Mouse (Mus musculus): ENCODE measurements around the gene Comp.

Comp gene

DNA sequence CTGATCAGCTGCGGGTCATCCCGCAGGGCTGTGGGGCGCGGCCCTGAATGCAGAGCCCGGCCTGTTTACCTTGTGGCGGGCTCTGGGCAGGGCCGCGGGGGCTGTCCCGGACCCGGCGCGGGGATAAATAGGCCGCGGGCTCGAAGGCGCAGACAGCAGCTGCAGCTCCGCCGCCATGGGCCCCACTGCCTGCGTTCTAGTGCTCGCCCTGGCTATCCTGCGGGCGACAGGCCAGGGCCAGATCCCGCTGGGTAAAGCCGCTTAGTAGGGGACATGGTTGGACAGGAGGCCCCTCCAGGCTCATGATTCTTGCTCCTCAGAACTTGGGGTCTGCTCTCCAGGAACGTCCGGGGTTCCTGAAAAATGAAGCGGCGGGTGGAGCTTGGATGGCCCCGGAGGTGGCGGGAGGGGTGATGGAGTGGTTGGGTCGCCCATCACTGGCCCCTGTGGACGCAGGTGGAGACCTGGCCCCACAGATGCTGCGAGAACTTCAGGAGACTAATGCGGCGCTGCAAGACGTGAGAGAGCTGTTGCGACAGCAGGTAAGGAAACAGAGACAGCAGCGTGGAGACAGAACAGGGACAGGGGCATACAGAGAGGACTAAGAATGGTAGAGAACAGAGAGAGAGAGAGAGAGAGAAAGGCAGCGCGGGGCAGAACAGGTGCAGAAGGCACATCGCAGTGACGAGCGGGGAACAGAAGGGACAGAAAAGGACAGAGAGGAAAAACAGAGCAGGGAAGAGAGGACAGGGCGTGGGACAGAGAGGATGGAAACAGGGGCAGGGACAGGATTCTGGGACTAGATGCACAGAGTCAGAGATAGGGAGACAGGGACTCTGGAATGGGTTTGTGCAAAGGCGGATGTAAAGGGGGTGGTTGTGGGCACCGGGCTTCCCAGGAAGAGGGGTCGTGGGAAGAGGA is at the start of gene Comp:
Gene Comp (plus strand): TSS at position 162 of the 921 bp plus-strand sequence.
- no peak for DNase-seq (ENCODE audit: low spot score in 2 of 2)

DNA sequence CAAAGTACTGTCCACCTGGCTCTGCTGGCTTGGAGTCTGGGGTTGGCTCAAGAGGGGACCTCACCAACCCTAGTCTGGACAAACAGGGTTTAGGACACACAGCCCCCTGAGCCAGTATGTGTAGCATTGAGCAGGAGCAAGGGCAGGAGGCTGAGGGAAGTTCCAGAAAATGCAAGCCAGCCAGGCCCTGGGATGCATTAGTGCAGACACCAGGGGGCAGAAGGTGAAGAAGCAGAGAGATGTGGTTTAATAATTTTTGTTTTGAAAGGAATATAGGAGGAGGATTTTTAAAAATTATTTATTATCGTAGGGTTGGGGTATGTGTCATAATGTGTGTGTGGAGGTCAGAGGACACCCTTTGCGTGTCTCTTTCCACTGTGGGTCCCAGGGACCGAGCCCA is 49.6 kb upstream of the Comp start:
- no peak for DNase-seq (ENCODE audit: low spot score in 2 of 2)

DNA sequence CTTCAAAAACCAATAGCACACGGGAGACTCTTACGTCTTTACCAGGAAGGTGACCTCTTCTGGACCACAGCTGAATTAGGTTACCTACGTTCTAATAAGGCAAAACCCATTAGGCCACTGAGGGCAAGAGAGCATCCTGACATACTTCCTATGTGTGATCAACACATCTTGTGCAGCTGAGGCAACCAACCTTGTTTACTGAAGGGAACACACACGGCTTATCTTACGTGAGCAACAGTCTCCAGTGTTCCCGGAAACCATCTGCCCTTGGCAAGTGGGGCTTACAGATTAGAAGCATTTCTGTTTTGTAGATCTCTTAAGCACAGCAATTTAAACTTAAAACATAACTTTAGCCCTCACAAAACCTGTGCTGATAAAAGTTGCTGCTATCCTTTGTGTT is 45.8 kb upstream of the Comp start:
- DNase-seq (ENCODE audit: low spot score in 2 of 2): no peak

DNA sequence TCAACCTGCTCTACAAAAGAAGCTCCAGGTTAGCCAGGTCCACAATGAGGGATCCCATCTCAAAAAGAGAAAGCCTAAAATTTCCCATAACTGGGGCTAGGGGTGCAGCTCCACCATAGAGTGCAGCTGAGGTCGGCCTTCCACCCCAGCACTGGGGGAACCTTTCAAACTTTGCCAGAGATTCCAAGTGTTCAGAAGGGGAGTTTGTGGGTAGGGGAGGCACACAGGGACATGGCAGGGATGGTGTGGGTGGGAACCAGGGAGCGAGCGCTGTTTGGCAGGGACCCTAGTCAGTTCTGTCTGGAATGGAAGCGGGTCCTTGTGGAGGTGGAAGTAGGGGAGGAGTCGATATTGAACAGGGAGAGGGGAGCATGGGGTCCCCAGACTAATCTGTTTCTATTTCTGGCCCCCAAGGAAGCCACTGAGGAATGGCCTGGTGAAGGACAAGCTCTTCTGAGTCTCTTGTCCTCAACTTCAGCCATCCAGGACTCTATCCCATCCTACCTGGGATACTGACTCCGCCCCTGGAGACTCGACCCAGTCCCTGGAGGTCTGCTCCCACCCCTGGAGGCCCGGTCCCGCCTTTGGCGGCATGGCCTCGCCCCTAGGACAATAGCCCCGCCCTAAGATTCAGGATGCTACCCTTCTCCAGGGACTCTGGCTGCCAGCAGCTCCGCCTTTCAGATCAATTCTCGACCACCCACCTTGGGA is 44.1 kb upstream of the Comp start, which contains the start of gene Gdf1:
Gene Gdf1 (plus strand): TSS at position 694 of the 711 bp plus-strand sequence.
- DNase-seq (ENCODE audit: low spot score in 2 of 2): no peak

DNA sequence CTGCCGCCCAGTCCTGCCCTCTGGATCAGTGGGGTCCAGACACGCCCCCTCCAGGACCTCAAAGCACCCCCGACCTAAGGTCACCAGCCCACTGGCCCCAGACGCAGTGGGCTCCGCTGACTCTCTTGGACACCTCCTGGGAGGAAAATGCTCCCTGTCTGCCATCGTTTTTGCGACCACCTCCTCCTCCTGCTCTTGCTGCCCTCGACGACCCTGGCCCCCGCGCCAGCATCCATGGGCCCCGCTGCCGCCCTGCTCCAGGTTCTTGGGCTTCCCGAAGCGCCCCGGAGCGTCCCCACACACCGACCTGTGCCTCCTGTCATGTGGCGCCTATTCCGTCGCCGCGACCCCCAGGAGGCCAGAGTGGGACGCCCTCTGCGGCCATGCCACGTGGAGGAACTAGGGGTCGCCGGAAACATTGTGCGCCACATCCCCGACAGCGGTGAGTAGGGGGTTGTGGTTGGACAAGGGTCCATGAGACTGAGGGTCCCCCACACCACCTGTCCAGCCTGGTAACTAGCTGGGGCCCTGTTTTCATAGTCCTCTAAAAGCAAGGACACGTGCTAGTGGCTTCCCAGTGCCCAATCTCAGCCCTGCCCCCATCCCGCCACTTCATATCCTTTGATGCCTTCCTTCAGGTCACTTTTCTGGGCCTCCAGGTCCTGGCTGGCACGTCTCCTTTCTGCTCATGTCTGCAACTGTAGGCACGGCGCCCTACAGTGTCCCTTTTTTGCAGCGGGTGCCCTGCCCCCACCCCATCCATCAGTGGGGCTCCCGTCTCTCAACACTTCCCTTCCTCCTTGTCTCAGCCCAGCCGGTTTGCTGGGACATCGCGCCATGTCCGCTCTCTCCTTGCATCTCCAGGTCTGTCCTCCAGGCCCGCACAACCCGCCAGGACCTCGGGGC is 43.3 kb upstream of the Comp start:
- DNase-seq (ENCODE audit: low spot score in 2 of 2): no peak

DNA sequence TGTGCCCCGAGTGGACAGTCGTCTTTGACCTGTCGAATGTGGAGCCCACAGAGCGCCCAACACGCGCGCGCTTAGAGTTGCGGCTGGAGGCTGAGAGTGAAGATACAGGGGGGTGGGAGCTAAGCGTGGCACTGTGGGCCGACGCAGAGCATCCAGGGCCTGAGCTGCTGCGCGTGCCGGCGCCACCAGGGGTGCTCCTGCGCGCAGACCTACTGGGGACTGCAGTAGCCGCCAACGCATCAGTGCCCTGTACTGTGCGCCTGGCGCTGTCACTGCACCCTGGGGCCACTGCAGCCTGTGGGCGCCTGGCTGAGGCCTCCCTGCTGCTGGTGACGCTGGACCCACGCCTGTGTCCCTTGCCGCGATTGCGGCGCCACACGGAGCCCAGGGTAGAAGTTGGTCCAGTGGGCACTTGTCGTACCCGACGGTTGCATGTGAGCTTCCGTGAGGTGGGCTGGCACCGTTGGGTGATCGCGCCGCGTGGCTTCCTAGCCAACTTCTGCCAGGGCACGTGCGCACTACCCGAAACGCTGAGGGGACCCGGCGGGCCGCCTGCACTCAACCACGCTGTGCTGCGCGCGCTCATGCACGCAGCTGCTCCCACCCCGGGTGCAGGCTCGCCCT is 42.5 kb upstream of the Comp start:
- DNase-seq (ENCODE audit: low spot score in 2 of 2): no peak

DNA sequence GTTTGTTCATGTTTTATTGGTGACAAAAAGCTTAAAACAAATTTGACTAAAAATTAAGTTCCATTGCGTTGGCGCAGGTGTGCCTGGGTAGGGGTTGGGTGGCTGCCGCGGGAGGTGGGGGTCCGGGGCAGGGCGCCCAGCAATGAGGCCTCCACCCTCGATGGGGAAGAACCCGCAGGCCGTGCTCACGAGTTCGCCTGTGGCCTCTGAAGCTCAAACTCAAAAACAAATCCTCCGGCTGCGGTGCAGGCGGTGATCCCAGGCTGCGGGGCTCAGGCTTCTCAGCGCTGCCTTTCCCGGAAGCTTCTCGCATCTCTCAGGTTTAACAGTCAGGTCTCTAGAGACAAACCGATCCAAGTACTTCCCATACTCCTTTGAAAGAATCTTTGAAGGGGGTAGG is 41.8 kb upstream of the Comp start:
- DNase-seq (ENCODE audit: low spot score in 2 of 2): no peak

DNA sequence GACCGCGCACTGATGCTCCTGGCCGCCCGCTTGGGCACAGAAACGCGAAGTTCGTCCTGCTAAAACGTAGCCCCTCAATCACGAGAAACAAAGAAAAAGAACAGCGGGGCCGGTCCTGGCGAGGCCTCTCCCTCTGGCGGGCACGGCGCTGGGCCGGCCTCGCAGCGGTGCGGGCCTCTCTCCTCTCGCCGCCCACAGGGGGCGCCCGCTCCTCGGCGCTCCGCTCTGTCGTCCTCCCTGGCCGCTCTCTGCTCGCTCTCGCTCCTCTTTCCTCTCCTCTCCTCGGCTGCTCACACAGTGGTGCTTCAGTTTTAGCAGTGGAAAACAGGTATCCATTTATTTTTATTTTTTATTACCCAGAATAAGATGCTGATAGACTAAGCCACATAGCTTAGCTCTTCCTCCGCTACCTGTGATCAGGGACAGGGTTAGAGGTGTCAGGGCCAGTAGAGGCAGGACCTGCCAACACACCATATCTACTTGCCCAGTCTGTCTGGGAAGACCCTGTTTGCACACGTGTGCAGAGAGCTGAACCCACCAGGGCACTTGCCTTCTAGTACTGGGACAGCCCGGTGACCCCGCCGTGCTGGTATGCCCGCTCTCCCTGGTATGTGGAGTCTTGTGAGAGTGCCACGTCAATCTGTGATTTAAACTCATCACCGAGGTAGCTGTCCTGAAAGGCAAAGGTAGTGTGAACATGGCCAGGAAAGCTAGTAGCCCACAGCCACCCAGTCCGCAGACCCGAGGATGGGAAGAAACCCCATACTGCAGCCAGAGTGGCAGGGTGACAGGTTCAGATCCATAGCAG is 41.1 kb upstream of the Comp start:
- DNase-seq (ENCODE audit: low spot score in 2 of 2): no peak

DNA sequence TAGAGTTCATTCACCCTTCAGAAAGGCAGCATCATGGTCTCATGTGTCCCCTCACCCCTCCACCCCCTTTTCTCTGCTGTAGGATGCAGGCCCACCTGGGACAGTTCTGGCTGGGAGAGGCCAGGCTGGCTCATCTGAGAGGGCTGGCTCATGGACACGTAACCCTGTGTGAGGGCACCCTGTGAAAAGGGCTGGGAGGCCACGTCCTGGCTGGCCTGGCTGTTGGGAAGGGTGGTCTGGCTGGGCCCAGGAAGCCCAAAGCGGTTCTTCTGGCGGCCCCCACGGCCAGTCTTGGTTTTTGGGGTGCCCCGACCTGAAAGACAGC is 40.5 kb upstream of the Comp start:
- DNase-seq (ENCODE audit: low spot score in 2 of 2): no peak

DNA sequence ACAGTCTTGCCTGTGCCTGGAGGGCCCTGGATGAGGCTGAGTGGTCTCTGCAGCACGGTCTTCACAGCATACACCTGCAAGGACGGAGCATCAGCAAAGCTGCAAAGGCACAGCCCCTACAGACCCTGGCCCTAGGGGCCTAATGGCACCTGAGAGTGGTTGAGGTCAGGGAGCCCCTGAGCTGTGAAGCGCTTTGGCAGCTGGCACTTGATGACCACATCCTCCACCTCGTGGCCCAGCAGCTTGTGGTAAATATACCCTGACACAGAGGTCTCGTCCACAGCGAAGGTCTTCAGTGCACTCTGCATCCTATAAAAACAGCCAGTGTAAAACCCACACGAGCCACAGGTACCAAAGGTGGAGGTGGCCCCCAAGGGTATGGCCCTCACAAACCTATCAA is 34.4 kb upstream of the Comp start:
- no peak for DNase-seq (ENCODE audit: low spot score in 2 of 2)

DNA sequence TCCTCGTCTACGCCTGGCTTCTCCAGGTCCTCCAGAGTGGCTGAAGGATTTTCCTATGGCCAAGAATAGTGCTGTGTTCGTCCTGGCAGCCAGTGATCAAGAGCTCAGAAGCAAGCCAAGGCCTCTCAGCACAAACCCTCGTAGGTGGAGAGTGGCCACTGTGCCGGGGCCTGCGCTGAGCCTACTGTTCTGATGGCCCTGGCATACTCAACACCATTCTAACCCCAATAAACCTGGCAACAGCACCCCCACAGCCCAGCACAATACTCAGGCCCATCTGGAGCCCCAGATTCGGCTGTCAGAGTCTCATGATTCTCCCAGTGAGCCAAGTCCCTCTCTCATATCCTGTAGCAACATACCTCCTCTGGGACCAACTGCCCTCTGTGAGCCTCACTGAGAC is 32.7 kb upstream of the Comp start:
- DNase-seq (ENCODE audit: low spot score in 2 of 2): no peak

DNA sequence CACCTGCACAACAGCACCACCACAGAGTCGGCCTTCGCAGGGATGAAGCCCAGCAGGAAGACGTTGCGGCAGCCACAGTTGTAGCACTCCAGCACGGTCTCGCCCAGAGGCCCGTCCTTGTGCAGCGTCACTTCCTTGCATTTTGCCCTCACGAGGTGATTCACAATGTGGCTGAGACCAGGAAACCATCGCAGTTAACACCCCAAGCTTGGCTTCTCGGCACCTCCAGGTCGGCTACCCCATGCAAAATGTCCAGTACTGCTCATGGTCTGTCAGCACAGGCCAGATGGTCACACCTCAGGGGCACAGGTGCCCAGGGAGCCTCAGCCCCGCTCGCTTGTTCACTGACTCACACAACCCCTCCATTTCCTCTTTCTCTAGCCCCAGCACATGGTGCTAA is 31.4 kb upstream of the Comp start:
- DNase-seq (ENCODE audit: low spot score in 2 of 2): no peak

DNA sequence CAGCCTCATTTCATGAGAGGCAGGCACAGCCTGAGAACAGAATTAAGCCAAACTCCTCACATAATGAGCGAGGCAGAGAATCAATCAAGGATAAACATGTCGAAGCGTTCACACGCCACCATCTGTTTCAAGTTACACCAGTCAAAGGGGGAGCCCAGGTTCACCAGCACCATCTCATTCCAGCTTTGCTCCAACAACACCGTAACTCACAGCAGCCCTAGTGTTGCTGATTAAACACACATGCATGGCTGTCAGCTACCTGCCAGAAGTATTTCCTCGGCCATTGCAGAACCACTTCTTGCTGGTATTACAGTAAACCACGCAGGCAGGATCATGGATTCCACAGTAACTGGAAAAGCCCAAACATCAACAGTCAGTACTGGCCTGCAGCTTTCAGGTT is 30.3 kb upstream of the Comp start:
- DNase-seq (ENCODE audit: low spot score in 2 of 2): no peak

DNA sequence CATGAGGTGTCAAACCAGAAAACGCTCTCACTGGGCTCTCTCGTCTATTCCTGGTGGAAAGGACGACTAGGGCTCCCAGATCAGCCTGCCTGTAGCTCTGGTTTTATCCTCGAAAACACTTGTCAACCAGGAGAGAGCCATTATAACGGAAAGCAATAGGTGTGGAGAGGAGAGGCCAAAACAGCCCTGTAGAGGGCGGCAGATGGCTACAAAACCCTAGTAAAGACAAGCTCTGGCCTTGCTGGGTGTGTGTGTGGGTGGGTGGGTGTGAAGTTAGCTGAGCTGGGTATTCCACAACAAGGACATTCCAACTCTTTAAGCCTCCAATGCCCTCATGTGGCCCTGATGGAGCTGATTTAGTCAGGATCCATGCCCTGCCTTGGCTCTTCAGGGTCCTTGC is 29.7 kb upstream of the Comp start:
- no peak for DNase-seq (ENCODE audit: low spot score in 2 of 2)

DNA sequence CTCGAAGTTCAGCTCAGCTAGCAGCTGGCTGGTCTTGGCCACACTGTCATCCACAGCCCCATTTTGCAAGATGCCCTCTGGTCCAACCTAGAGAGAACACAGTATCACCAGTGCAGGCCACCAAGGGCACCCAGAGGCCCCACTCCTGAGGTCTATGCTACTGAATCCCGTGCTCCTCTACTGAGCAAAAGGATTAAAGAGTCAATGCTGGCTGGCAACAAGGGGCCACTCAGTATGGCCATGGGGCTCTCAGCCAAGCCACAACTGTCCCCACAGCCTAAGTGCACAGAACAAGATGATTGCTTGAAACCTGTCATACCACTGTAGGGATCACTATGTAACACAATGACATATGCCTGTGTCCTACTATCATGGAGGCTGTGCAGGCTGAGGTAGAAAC is 29.1 kb upstream of the Comp start:
- DNase-seq (ENCODE audit: low spot score in 2 of 2): no peak

DNA sequence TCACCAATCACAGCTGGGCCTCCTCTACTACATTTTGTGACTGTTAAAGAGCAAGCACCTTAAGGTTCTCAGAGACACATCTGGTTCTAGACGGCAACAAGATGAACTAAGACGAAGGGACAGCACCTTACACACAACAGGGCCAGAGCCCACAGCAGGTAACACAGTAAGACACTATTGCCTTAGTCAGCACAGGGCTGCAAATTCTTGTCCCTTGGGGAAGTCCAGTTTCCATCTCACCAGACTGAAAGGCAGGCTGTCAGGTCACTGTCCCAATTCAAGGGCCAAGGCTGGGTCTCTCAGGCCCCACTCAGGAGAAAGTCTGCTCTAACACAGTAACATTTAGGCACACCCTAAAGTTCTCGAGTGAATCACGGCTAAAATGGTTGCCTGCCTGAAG is 25.9 kb upstream of the Comp start:
- no peak for DNase-seq (ENCODE audit: low spot score in 2 of 2)

DNA sequence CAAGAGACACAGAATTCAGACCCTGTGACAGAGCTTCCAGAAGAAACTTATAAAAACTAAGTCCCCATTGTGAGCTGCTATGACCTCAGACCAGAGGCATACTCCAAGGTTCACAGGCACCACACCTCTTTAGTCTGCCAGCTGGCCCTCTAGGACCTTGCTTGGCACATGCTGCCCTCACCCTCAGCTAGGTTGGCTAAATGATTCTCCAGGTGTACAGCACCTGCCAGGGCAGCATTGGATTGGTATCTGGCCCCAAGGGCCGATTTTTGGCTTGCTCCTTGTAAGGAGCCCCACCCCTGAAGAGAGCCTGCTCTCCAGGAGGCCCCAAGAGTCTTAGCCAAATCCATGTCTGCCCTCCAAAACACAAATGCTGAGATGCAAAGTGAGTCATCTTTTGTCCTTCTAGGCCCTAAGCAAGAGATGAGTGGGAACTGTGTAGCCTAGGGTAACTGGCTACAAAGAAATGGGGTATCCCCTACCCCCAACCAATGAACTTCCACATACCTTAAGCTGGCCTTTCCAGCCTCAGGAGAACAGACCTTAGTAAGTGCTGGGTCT is 25.4 kb upstream of the Comp start:
- DNase-seq (ENCODE audit: low spot score in 2 of 2): no peak

DNA sequence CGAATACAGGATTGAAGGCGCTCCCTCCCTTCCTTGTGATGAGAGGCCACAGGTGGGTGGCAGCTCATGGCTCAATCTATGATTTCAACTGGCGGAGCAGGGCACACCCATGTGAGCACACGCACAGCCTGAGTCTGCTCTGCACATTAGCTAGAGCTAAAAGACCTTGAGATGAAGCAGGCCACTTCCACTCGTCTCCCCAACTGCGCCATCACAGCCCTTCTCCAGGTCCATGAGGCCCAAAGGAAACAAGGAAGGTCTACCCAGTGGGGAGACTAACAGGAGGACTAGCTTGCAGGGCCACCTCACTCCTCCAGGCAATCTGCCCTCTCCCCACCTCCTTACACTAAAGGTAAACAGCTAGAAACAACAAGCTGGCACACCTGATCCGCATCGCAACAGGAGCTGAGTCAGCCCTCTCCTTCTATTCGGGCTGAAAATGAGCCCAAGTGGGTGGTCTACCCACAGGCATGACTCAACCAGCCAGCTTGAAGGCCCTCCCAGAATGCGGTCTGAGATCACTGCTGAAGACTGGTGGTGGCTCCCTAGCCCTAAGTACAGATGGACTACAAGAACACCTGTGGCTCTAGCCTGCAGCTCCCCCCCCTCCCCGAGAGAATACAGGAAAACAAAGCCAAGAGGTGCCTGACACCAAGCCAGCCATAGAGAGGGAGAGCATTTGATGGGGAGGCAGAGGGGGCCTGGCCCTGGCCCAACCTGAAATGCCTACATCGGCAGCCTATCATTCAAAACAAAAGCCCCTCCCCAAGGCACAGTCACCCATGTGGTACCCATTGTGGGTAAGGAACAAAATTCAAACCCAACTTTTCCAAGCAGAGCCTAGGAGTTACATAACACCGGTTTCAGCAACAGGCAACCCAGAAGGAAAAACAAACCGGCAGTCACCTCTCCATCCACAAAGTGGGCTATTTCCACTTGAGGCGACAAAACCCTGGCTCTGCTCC is 22.0 kb upstream of the Comp start:
- DNase-seq (ENCODE audit: low spot score in 2 of 2): no peak

DNA sequence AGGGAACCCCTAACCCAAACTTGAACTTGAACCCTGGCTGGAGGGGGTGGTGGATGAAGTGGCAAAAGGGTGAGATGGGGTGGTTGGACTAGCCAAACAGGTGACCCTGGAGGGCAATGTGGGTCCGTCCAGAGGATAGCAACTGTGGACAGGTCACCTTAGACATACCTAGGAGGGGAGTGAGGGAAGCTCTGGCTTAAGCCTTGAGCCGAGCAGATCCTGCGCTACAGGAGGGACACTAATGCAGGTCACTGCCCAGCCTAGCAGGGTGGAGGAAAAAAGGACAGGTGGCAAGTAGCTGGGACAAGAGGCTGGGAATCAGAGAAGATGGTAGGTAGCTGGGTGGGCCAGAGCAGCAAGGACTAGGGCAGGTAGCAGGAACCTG is 21.4 kb upstream of the Comp start:
- no peak for DNase-seq (ENCODE audit: low spot score in 2 of 2)
